In genomic region chr4:32246801-32247200, GRCm38 (mm10) we compare ENCODE assay signal across 8 mouse cellular contexts. TPM values are rescaled to one million over a fixed set of nuclear protein-coding genes. Genes with fewer than 3 reads are reported as not detected.
DNase-seq lines count a peak whose midpoint lies in the region; ATAC-seq and TF ChIP-seq lines count a peak whose summit lies in the region.

No protein-coding gene starts in this region.

- no peak overlapping the region for H3K4me2 ChIP-seq in heart, embryonic 15.5 days
- peak overlapping the region; percentile 4; the same call in 1 of the 2 replicates for H3K4me2 ChIP-seq in liver, postnatal 0 days (ENCODE audit: low read depth, low read length)

- no peaks in the 10 kb centered on the region for H3K27me3 ChIP-seq in heart, embryonic 15.5 days
- no peaks in the 10 kb centered on the region for H3K27me3 ChIP-seq in liver, postnatal 0 days (ENCODE audit: insufficient read depth, low read length)

- WGBS in heart, embryonic 15.5 days = 21% methylated on average over 7 of the region's 7 CpGs
- WGBS in liver, postnatal 0 days (ENCODE audit: insufficient replicate concordance) = 37% methylated on average over 7 of the region's 7 CpGs

- no peak overlapping the region for H3K4me3 ChIP-seq in heart, embryonic 15.5 days
- no peak overlapping the region for H3K4me3 ChIP-seq in liver, postnatal 0 days (ENCODE audit: low read depth, low read length)

- H3K36me3 ChIP-seq in heart, embryonic 15.5 days = no peaks in the 10 kb centered on the region
- H3K36me3 ChIP-seq in liver, postnatal 0 days (replicated peaks; ENCODE audit: insufficient read depth, low read length) = no peaks in the 10 kb centered on the region

- peaks cover 82% of the 10 kb centered on the region for H3K4me1 ChIP-seq in heart, embryonic 15.5 days (replicated peaks)
- peaks cover 41% of the 10 kb centered on the region for H3K4me1 ChIP-seq in liver, postnatal 0 days (ENCODE audit: insufficient read depth)

- no peak overlapping the region for H3K9ac ChIP-seq in heart, embryonic 15.5 days
- H3K9ac ChIP-seq in liver, postnatal 0 days (replicated peaks) = no peak overlapping the region

- TF ChIP-seq CTCF in liver, postnatal 0 days (IDR thresholded peaks at IDR 0.05; ENCODE audit: low read depth) = no peak

- peak; percentile 70 for TF ChIP-seq EP300 in liver, postnatal 0 days (IDR thresholded peaks at IDR 0.05; ENCODE audit: low read depth)

- H3K9me3 ChIP-seq in heart, embryonic 15.5 days (replicated peaks) = no peaks in the 10 kb centered on the region
- H3K9me3 ChIP-seq in liver, postnatal 0 days (ENCODE audit: low read length) = no peaks in the 10 kb centered on the region

- peak overlapping the region; percentile 44 for H3K27ac ChIP-seq in heart, embryonic 15.5 days
- H3K27ac ChIP-seq in liver, postnatal 0 days (ENCODE audit: low read depth) = peak overlapping the region; percentile 78

- no peak for ATAC-seq in heart, embryonic 15.5 days (replicated peaks; ENCODE audit: insufficient number of reproducible peaks, insufficient read depth, low FRiP score, low read depth)
- ATAC-seq in liver, postnatal 0 days = peak; percentile 47

- no peak for DNase-seq in heart, adult 8-10 months (ENCODE audit: low spot score)
- DNase-seq in Muller cell, postnatal 12 days (ENCODE audit: inconsistent ontology term) = peak; percentile 60
- peak; percentile 33 for DNase-seq in embryo, embryonic 11 days
- peak; percentile 73 for DNase-seq in liver, postnatal 0 days
- no peak for DNase-seq in testis, postnatal 10 days (ENCODE audit: low spot score)
- DNase-seq in layer of hippocampus, postnatal 25 days (ENCODE audit: extremely low spot score in 1 of 2, low spot score in 1 of 2) = no peak
- DNase-seq in layer of hippocampus, postnatal 36 days = no peak

RNA-seq across cellular contexts. Expression of gene Bach2, which starts 8.2 kb away (rescaled TPM):
- polyA plus RNA-seq in heart, embryonic 15.5 days (2015; fragmentation: Nextera tagmentation; extraction: Ambion mirVana) = 5.0 and 5.4 TPM in 2 replicates
- 1 to 10 TPM; 2.4 to 6.9 (median 4.2) TPM for total RNA-seq in heart, adult 8-10 months (2022)
- 2.7 and 4.3 TPM in 2 replicates for polyA plus RNA-seq in liver, postnatal 0 days (2015; fragmentation: Nextera tagmentation; extraction: Ambion mirVana)
- 10 to 100 TPM in 1 of 2 experiments, 1 to 10 TPM in 1; 9.8 to 17.5 TPM for total RNA-seq in layer of hippocampus, postnatal 25 days (2021)
- 10 to 100 TPM; 13.7 to 14.0 TPM for total RNA-seq in layer of hippocampus, postnatal 36 days (2021)

Comparison
In these comparisons a context has a peak if more than half of its experiments do, and no peak if none do; other contexts are left out.
1. DNase-seq: peak in Muller cell, postnatal 12 days (single experiment), embryo, embryonic 11 days (single experiment) and liver, postnatal 0 days (single experiment); none in heart, adult 8-10 months (single experiment), testis, postnatal 10 days (single experiment), layer of hippocampus, postnatal 25 days (0 of 2) and layer of hippocampus, postnatal 36 days (0 of 2).